Mouse (Mus musculus): ENCODE data around the gene Ctnnbip1. TPM values are rescaled to one million over a fixed set of nuclear protein-coding genes. Genes with fewer than 3 reads are reported as not detected.
A peak's percentile ranks its signal among the peaks of the same experiment; 100 is the strongest.

Ctnnbip1 gene
- polyA plus RNA-seq (2015; fragmentation: Nextera tagmentation; extraction: Ambion mirVana) = 7.2 and 8.4 TPM in 2 replicates

DNA sequence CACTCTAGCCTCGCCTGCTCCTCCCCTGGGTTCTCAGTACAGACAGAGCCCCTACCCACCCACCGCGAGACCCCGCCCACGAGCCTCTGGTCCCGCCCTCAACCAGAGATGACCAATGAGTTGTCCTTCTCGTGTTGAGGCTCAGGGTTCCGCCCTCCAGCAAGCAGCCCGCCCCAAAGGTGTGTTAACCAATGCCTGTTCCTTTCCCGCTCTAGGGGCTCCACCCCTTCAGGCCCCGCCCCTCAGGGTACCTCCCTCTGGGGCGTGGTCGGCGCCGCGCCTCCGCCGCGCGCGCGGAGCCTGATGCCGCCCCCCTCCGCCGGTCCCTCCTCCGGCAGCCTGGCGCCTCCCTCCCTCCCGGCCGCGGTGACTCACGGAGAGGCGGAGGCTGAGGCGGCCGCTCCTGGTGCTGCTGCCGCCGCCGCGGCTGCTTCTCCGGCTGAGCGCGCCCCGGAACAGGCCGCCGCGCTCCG lies at the start of gene Ctnnbip1:
Gene Ctnnbip1, plus strand, starts transcription at position 369 of the 473 bp plus-strand sequence.
- peak within 1 kb of the TSS; percentile 68 for H3K9ac ChIP-seq (ENCODE audit: low read depth, low read length)
- under 1% methylated on average over 43 of the region's 46 CpGs for WGBS (ENCODE audit: insufficient replicate concordance)
- peak within 1 kb of the TSS; percentile 91 for H3K4me2 ChIP-seq (ENCODE audit: low read depth, low read length)
- ATAC-seq (ENCODE audit: low read depth) = peak; percentile 96
- peak within 1 kb of the TSS; percentile 70 for H3K4me3 ChIP-seq (ENCODE audit: low read depth, low read length)
- H3K36me3 ChIP-seq (ENCODE audit: control insufficient read depth, insufficient read depth) = no peaks in the 10 kb centered on the region
- peaks cover 6% of the 10 kb centered on the region for H3K27me3 ChIP-seq (ENCODE audit: control insufficient read depth, insufficient read depth, low read depth, low read length)
- H3K4me1 ChIP-seq (ENCODE audit: control insufficient read depth, low read depth, low read length) = peaks cover 11% of the 10 kb centered on the region
- no peak within 1 kb of the TSS for H3K27ac ChIP-seq (ENCODE audit: low read length)
- no peaks in the 10 kb centered on the region for H3K9me3 ChIP-seq (replicated peaks; ENCODE audit: control insufficient read depth, low read length)

DNA sequence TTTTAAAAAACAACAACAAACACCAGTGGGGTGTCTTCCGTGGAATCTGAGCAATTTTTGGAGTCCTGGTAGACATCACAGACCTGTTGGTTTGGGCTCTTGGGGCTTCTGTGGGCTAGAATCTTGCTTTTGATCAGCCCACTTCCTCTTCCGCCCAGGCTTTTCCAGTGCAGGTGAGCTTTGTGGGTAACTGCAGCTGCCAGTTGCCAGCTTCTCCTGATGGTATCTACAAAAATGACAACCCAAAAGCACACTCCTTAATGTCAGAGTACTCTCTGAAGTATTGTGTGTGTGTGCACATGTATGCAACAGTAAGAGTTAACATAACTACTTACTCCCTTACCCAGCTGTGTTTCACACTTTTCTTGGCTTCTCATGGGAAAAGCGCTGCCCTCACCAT lies 48.5 kb upstream of the Ctnnbip1 start:
- no peaks in the 10 kb centered on the region for H3K27me3 ChIP-seq (ENCODE audit: control insufficient read depth, insufficient read depth, low read depth, low read length)
- no peak overlapping the region for H3K4me3 ChIP-seq (ENCODE audit: low read depth, low read length)
- H3K36me3 ChIP-seq (ENCODE audit: control insufficient read depth, insufficient read depth) = 0 out of 2 replicates have a peak, but pooled peaks cover 3% of the 10 kb centered on the region
- H3K9me3 ChIP-seq (replicated peaks; ENCODE audit: control insufficient read depth, low read length) = no peaks in the 10 kb centered on the region
- no peak overlapping the region for H3K4me2 ChIP-seq (ENCODE audit: low read depth, low read length)
- WGBS (ENCODE audit: insufficient replicate concordance) = 63% methylated on average over 3 of the region's 3 CpGs
- no peaks in the 10 kb centered on the region for H3K4me1 ChIP-seq (ENCODE audit: control insufficient read depth, low read depth, low read length)
- H3K9ac ChIP-seq (ENCODE audit: low read depth, low read length) = no peak overlapping the region
- no peak overlapping the region for H3K27ac ChIP-seq (ENCODE audit: low read length)
- no peak for ATAC-seq (ENCODE audit: low read depth)

DNA sequence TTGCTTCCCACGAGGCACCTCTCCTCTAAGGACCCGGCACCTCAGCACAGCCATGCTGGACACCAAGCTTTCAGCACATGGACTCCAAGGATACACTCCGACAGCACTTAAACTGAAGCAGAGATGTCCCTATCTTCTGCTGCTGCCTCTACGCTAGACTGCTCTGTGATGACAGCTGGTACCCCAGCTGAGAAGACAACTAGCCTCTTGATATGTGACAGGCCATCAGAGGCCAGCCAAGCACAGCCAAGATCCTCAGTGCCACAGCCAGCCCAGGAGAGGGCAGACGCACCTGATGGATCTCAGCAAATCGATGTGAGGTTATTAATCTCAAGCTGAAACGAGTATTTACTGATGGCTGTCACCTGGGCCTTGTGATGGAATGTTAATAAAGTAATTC lies 42.9 kb upstream of the Ctnnbip1 start:
- Histone ChIP-seq H3K36me3 (ENCODE audit: control insufficient read depth, insufficient read depth) (0 out of 2 replicates have a peak, but pooled peaks cover 3% of the 10 kb centered on the region), H3K4me1 (ENCODE audit: control insufficient read depth, low read depth, low read length) (no peaks in the 10 kb centered on the region), H3K4me3 (ENCODE audit: low read depth, low read length) (no peak overlapping the region), H3K27me3 (ENCODE audit: control insufficient read depth, insufficient read depth, low read depth, low read length) (no peaks in the 10 kb centered on the region), H3K9me3 (replicated peaks; ENCODE audit: control insufficient read depth, low read length) (no peaks in the 10 kb centered on the region), H3K27ac (ENCODE audit: low read length) (no peak overlapping the region), H3K9ac (ENCODE audit: low read depth, low read length) (no peak overlapping the region), H3K4me2 (ENCODE audit: low read depth, low read length) (no peak overlapping the region)
- no peak for ATAC-seq (ENCODE audit: low read depth)
- 63% methylated on average over 7 of the region's 7 CpGs for WGBS (ENCODE audit: insufficient replicate concordance)

DNA sequence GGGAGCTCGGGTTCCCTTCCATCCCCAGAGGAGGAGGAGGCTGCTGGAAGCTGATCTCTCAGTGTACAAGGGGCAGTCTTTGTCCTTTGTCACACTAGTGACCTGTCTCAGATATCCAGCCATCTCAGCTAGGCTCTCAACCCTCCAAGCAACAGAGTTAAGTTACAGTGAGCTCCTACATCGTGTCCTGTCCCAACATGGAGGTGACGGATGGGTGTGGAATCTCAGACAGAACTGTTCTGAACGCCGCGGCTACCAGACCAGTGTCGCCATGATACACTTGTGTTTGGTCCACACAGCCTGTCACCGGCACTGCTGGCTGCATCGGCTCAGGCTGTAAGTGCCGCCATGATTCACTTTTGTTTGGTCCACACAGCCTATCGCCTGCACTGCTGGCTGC lies 41.0 kb upstream of the Ctnnbip1 start, which contains the start of gene Tmem274:
Gene Tmem274, plus strand, starts transcription at position 301 of the 400 bp plus-strand sequence.
- Histone ChIP-seq H3K27ac (ENCODE audit: low read length) (no peak within 1 kb of the TSS), H3K36me3 (ENCODE audit: control insufficient read depth, insufficient read depth) (0 out of 2 replicates have a peak, but pooled peaks cover 3% of the 10 kb centered on the region), H3K9me3 (replicated peaks; ENCODE audit: control insufficient read depth, low read length) (no peaks in the 10 kb centered on the region), H3K4me3 (ENCODE audit: low read depth, low read length) (no peak within 1 kb of the TSS), H3K9ac (ENCODE audit: low read depth, low read length) (no peak within 1 kb of the TSS), H3K4me2 (ENCODE audit: low read depth, low read length) (no peak within 1 kb of the TSS), H3K4me1 (ENCODE audit: control insufficient read depth, low read depth, low read length) (no peaks in the 10 kb centered on the region), H3K27me3 (ENCODE audit: control insufficient read depth, insufficient read depth, low read depth, low read length) (no peaks in the 10 kb centered on the region)
- WGBS (ENCODE audit: insufficient replicate concordance) = 80% methylated on average over 11 of the region's 11 CpGs
- no peak for ATAC-seq (ENCODE audit: low read depth)

DNA sequence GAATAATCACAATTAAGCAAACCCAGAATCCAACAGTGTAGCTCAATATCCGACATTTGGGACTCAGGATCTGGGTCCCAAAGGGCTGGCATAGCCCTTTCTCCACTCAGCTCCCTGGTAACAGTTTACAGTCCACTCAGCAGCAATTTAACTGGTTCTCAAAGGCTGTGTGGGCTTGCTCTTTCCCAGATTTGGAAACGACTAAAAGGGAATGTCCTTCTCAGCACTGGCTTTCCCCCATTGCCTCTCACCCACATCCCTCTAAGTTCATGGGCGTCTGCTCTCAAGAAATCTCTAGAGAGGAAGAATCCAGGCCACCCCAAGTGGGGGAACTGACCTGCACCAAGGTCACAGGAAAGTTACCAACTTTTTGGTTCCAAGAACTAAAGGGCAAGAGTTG lies 33.5 kb upstream of the Ctnnbip1 start:
- 49% methylated on average over 3 of the region's 3 CpGs for WGBS (ENCODE audit: insufficient replicate concordance)
- 0 out of 2 replicates have a peak, but pooled peaks have one; percentile 7 for ATAC-seq (ENCODE audit: low read depth)

DNA sequence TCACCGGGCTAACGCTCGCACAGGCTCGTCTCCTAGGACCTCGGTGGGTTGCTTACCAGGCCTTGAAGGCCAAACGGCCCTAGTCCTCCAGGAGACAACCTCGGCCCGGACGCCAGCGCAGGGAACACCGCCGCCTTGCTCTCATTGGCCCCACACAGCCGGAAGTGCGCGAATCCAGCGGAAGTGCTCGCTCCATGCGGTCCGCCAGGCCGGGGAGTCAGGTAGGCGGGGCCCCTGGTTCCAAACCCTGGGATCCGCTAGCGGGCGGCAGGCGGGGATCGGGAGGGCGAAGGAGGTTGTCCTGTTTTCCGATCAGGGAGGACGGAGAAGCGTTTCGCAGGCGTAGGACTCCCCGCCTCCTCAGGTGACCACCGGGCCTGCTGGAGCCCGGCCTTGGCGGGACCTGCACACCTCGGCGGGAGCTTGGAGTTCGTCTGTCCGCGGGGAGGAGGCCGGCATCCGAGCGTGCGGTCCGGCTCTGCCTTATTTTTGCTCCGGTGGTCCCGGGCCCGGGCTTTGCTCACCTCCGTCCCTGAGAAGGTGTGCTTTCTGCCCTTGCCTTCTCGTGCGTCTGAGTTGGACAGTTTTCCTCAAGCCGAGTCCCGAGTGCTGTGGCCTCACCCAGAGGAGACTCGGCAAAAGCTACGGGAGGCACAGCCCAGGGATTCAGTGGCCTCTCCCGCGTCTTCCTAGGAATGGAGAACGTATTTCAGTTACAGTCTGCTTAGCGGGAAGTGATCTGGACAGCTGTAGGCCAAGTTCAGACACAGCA lies 32.8 kb upstream of the Ctnnbip1 start, which contains the start of the genes Nmnat1 and Lzic:
Gene Nmnat1, minus strand, starts transcription at position 150 of the 772 bp plus-strand sequence.
Gene Lzic, plus strand, starts transcription at position 177 of the 772 bp plus-strand sequence.
- Histone ChIP-seq H3K27me3 (ENCODE audit: control insufficient read depth, insufficient read depth, low read depth, low read length) (no peaks in the 10 kb centered on the region), H3K4me1 (ENCODE audit: control insufficient read depth, low read depth, low read length) (peaks cover 9% of the 10 kb centered on the region), H3K9me3 (replicated peaks; ENCODE audit: control insufficient read depth, low read length) (no peaks in the 10 kb centered on the region), H3K4me2 (ENCODE audit: low read depth, low read length) (peak within 1 kb of the TSS; percentile 82), H3K36me3 (ENCODE audit: control insufficient read depth, insufficient read depth) (peaks cover 6% of the 10 kb centered on the region; the same call in 1 of the 2 replicates), H3K9ac (ENCODE audit: low read depth, low read length) (peak within 1 kb of the TSS; percentile 69), H3K4me3 (ENCODE audit: low read depth, low read length) (peak within 1 kb of the TSS; percentile 70), H3K27ac (ENCODE audit: low read length) (peak within 1 kb of the TSS; percentile 53)
- ATAC-seq (ENCODE audit: low read depth) = peak; percentile 98
- WGBS (ENCODE audit: insufficient replicate concordance) = under 1% methylated on average over 60 of the region's 60 CpGs

More for the DNA sequence above, 33.5 kb upstream of the Ctnnbip1 start:
- Histone ChIP-seq H3K27me3 (ENCODE audit: control insufficient read depth, insufficient read depth, low read depth, low read length) (no peaks in the 10 kb centered on the region), H3K4me1 (ENCODE audit: control insufficient read depth, low read depth, low read length) (peaks cover 9% of the 10 kb centered on the region), H3K9ac (ENCODE audit: low read depth, low read length) (peak overlapping the region; percentile 69), H3K4me2 (ENCODE audit: low read depth, low read length) (peak overlapping the region; percentile 82), H3K9me3 (replicated peaks; ENCODE audit: control insufficient read depth, low read length) (no peaks in the 10 kb centered on the region), H3K4me3 (ENCODE audit: low read depth, low read length) (peak overlapping the region; percentile 70), H3K27ac (ENCODE audit: low read length) (peak overlapping the region; percentile 34; the same call in 1 of the 2 replicates), H3K36me3 (ENCODE audit: control insufficient read depth, insufficient read depth) (peaks cover 6% of the 10 kb centered on the region; the same call in 1 of the 2 replicates)

DNA sequence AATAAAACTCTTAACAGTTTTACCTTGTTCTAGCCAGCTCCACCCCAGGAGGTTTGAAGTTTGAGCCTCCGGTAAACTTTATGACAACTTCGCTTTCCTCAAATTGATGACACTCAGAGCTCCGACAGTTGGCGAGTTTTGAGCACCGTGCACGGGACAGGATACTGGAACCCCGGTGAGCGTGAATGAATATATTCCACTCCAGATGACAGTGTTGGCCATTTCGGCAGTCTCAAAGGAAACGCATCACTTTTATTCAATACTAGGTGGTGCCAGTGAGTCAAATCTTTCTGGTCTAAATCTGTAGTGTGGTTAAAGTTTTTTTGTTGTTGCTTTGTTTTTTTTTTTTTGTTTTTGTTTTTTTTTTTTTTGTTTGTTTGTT lies 32.2 kb upstream of the Ctnnbip1 start:
- Histone ChIP-seq H3K36me3 (ENCODE audit: control insufficient read depth, insufficient read depth) (peaks cover 6% of the 10 kb centered on the region; the same call in 1 of the 2 replicates), H3K9ac (ENCODE audit: low read depth, low read length) (peak overlapping the region; percentile 69), H3K4me3 (ENCODE audit: low read depth, low read length) (peak overlapping the region; percentile 70), H3K4me2 (ENCODE audit: low read depth, low read length) (peak overlapping the region; percentile 82), H3K27ac (ENCODE audit: low read length) (peak overlapping the region; percentile 53), H3K9me3 (replicated peaks; ENCODE audit: control insufficient read depth, low read length) (no peaks in the 10 kb centered on the region), H3K27me3 (ENCODE audit: control insufficient read depth, insufficient read depth, low read depth, low read length) (no peaks in the 10 kb centered on the region), H3K4me1 (ENCODE audit: control insufficient read depth, low read depth, low read length) (peaks cover 9% of the 10 kb centered on the region)
- 0% methylated on average over 10 of the region's 10 CpGs for WGBS (ENCODE audit: insufficient replicate concordance)
- ATAC-seq (ENCODE audit: low read depth) = no peak

DNA sequence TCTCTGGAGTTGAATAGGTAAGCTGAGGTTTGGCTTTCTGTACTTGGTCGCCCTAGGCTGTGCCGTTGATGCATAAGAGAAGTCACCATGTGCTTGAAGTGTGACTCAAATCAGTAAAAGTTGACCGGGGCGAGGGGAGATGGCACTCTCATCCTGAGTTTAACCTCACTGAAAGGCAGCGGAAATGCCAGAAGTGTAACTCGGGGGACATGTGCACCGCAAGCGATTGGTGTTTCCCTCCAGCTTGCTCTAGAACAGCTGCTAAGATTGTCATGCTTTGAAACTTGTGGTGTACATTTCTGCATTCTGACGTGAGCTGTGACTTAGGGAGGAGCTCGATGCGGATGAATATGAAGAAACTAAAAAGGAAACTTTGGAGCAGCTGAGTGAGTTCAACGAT lies 30.3 kb upstream of the Ctnnbip1 start:
- no peak for ATAC-seq (ENCODE audit: low read depth)
- Histone ChIP-seq H3K9ac (ENCODE audit: low read depth, low read length) (no peak overlapping the region), H3K4me3 (ENCODE audit: low read depth, low read length) (no peak overlapping the region), H3K9me3 (replicated peaks; ENCODE audit: control insufficient read depth, low read length) (no peaks in the 10 kb centered on the region), H3K27ac (ENCODE audit: low read length) (no peak overlapping the region), H3K4me2 (ENCODE audit: low read depth, low read length) (no peak overlapping the region), H3K27me3 (ENCODE audit: control insufficient read depth, insufficient read depth, low read depth, low read length) (no peaks in the 10 kb centered on the region), H3K36me3 (ENCODE audit: control insufficient read depth, insufficient read depth) (peaks cover 14% of the 10 kb centered on the region), H3K4me1 (ENCODE audit: control insufficient read depth, low read depth, low read length) (peaks cover 9% of the 10 kb centered on the region)
- WGBS (ENCODE audit: insufficient replicate concordance) = 85% methylated on average over 12 of the region's 12 CpGs
